In the genomic region with DNA sequence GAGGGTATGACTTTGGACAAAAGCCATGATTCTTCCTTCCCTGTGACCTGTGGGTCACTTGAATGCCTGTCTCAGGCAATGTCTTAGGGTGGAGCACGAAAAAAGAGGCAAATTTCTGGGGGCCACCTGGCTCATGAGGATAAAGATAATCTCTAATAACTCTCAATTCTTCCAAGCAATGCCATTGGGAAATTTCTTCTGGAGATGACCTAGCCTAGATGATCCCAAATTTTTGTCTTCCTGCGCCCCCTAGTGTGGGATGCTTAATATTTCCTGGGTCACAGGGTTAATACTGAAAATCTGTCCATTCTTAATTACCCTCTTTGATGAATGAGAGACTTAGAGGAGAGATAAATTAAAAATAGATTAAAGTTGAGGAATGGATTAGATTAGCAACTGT, we compare ENCODE assay signal across 9 mouse cellular contexts.
DNase-seq lines count a peak whose midpoint lies in the region; ATAC-seq lines count a peak whose summit lies in the region.
"Had no signal": no experiment of that assay in that cellular context is flagged by ENCODE, and none has a peak within 500 bp of the region (broad histone marks: within the 10 kb centered on the region; RNA-seq: fewer than 3 reads in every experiment).

No protein-coding gene starts in this region.

- no peaks in the 10 kb centered on the region for H3K27me3 ChIP-seq in midbrain, embryonic 10.5 days (ENCODE audit: low read depth, poor library complexity, severe bottlenecking)
- no peaks in the 10 kb centered on the region for H3K27me3 ChIP-seq in midbrain, embryonic 13.5 days
- H3K27me3 ChIP-seq in hindbrain, embryonic 12.5 days = no peaks in the 10 kb centered on the region
- H3K27me3 ChIP-seq: embryonic facial prominence, embryonic 13.5 days; liver, embryonic 13.5 days had no signal

- DNase-seq in midbrain, embryonic 10.5 days (ENCODE audit: low spot score) = peak; percentile 33
- DNase-seq in WW6 (ENCODE audit: low read depth, low spot score) = peak; percentile 16
- DNase-seq in cerebellum, postnatal 25 days = peak; percentile 71 to 84
- DNase-seq in lung, postnatal 14 days = peak; percentile 73
- DNase-seq: liver, embryonic 13.5 days had no signal

- no peaks in the 10 kb centered on the region for H3K36me3 ChIP-seq in midbrain, embryonic 10.5 days
- H3K36me3 ChIP-seq in midbrain, embryonic 13.5 days = no peaks in the 10 kb centered on the region
- H3K36me3 ChIP-seq in hindbrain, embryonic 12.5 days = no peaks in the 10 kb centered on the region
- H3K36me3 ChIP-seq: embryonic facial prominence, embryonic 13.5 days; liver, embryonic 13.5 days had no signal

- no peaks in the 10 kb centered on the region for H3K9me3 ChIP-seq in midbrain, embryonic 10.5 days (replicated peaks)
- H3K9me3 ChIP-seq in midbrain, embryonic 13.5 days = no peaks in the 10 kb centered on the region
- H3K9me3 ChIP-seq in hindbrain, embryonic 12.5 days (replicated peaks) = no peaks in the 10 kb centered on the region
- H3K9me3 ChIP-seq: embryonic facial prominence, embryonic 13.5 days; liver, embryonic 13.5 days had no signal

- no peak overlapping the region for H3K4me2 ChIP-seq in midbrain, embryonic 13.5 days (replicated peaks)
- H3K4me2 ChIP-seq in hindbrain, embryonic 12.5 days (replicated peaks) = no peak overlapping the region
- H3K4me2 ChIP-seq: embryonic facial prominence, embryonic 13.5 days; liver, embryonic 13.5 days had no signal

- H3K4me1 ChIP-seq in midbrain, embryonic 10.5 days = peaks cover 11% of the 10 kb centered on the region
- H3K4me1 ChIP-seq in midbrain, embryonic 13.5 days (replicated peaks) = peaks cover 12% of the 10 kb centered on the region
- H3K4me1 ChIP-seq in hindbrain, embryonic 12.5 days = peaks cover 8% of the 10 kb centered on the region; the same call in 1 of the 2 replicates
- H3K4me1 ChIP-seq: liver, embryonic 13.5 days had no signal

- no peak overlapping the region for H3K4me3 ChIP-seq in midbrain, embryonic 10.5 days
- H3K4me3 ChIP-seq in midbrain, embryonic 13.5 days (replicated peaks) = no peak overlapping the region
- H3K4me3 ChIP-seq in hindbrain, embryonic 12.5 days = no peak overlapping the region
- H3K4me3 ChIP-seq: embryonic facial prominence, embryonic 13.5 days; liver, embryonic 13.5 days had no signal

- no peak for ATAC-seq in midbrain, embryonic 13.5 days
- peak; percentile 64 for ATAC-seq in hindbrain, embryonic 12.5 days (ENCODE audit: low FRiP score)
- no peak; the same call in 1 of the 2 replicates for ATAC-seq in megakaryocyte progenitor cell, adult 5-6 weeks (replicated peaks; ENCODE audit: poor library complexity)

- 8% methylated on average over 2 of the region's 2 CpGs for WGBS in midbrain, embryonic 10.5 days
- 3% methylated on average over 2 of the region's 2 CpGs for WGBS in midbrain, embryonic 13.5 days
- WGBS in hindbrain, embryonic 12.5 days = 5% methylated on average over 2 of the region's 2 CpGs

- H3K27ac ChIP-seq in midbrain, embryonic 10.5 days (replicated peaks) = no peak overlapping the region
- H3K27ac ChIP-seq in midbrain, embryonic 13.5 days = no peak overlapping the region
- H3K27ac ChIP-seq in hindbrain, embryonic 12.5 days = no peak overlapping the region
- H3K27ac ChIP-seq: embryonic facial prominence, embryonic 13.5 days; liver, embryonic 13.5 days had no signal

- no peak overlapping the region for H3K9ac ChIP-seq in midbrain, embryonic 13.5 days (replicated peaks)
- no peak overlapping the region for H3K9ac ChIP-seq in hindbrain, embryonic 12.5 days
- H3K9ac ChIP-seq: embryonic facial prominence, embryonic 13.5 days; liver, embryonic 13.5 days had no signal

Comparison
In these comparisons a context has a peak if more than half of its experiments do, and no peak if none do; other contexts are left out.
1. DNase-seq: peak in every context shown above with its lines; median percentile 78 in cerebellum, postnatal 25 days; 73 in lung, postnatal 14 days; 33 in midbrain, embryonic 10.5 days; 16 in WW6.